Mouse (Mus musculus): ENCODE results near the gene Olfr320.
"Not testable (repeated sequence)": the region's sequence is repeated elsewhere in the genome, so short reads cannot be mapped to it uniquely, and the experiment has no call there.

Olfr320 gene

DNA sequence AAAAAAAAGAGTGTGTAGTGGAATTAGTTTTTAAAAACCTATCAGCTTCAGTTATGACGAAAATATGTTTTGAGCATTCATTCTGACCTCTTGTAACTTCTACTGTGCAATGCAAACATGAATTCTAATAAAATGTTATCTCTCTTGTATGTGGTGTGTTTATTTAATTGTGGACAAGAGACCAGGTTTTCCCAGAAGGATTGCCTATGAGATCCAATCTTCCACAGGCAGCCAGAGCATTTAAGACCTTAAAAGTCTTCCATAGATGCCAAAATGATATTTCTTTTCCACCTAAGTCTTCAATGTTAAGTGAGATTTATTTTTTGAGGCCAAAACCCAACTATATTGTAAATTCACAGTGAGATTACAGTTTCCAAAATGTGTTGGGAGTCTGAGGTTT, at the start of gene Olfr320:
Olfr320 (plus strand) TSS at position 301 of the 400 bp plus-strand sequence.
- no peak for DNase-seq (ENCODE audit: low spot score)

DNA sequence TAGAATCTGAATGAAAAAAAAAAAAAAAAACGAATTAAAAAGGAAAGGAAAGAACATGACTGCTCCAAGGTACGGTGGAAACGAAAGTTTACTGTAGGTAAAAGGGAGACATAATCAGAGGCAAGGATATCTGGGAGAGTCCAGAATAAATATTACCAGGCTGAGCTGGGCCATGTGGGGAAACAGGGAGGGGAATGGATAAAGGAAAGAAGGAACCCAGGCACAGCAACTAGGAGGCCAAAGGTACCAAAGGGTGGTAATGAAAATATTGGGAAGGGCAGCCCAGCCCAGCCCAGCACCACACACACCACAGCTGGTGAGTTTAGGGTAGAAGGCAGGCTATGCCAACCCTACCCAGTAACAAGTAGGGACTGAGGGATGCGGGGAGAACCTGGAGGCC, 46.0 kb upstream of the Olfr320 start:
- no peak for DNase-seq (ENCODE audit: low spot score)

DNA sequence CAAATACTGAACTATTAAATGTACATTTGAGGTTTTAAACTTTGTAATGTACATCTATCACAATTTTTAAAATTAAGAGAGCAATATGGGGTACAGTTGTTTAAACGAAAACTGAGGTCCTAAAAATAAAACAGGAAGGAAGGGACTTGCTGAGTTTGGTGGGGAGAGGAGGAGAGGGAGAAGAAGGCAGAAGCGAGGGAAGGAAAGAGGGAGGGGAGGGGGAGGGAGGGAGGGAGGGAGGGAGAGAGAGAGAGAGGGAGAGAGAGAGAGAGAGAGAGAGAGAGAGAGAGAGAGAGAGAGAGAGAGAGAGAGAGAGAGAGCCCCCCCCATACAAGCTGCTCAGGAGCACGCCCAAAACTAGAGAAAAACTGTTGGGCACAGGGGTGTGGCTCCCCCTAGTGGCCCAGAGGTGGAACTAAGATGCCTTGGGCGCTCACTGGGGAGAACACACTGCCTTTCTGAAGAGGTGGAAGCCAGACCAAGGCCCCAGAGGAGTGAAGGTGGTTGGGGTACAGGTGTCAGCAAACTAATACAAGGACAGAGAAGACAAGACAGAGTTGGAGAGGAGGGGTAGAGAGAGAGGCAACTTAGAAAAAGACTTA, 44.4 kb upstream of the Olfr320 start:
- DNase-seq (ENCODE audit: low spot score) = peak; percentile 22

DNA sequence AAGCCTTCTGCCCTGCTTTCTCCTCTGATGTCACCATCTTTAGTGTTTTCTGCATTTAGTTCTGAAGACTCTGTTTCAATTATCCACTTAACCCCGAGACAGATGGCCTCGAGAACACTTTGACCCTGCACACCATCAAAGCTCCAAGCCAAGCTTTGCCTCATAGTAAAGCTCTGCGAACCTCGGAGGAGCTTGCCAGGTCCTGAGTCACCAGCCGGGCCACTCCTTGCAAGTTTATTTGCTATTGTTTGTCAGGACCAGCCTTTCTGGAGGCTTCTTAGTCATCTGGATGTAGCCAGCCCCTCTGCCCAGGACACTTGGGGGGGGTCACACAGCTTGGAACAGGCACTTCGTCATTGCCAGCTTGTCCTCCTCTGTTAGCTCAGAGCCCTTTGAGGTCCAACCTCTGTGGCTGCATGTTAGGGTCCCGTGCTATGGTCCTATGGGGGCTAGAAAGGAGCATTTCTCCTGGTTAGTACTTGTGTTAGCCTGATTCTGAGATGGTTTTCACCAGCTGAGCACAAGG, 42.7 kb upstream of the Olfr320 start:
- DNase-seq (ENCODE audit: low spot score) = no peak

DNA sequence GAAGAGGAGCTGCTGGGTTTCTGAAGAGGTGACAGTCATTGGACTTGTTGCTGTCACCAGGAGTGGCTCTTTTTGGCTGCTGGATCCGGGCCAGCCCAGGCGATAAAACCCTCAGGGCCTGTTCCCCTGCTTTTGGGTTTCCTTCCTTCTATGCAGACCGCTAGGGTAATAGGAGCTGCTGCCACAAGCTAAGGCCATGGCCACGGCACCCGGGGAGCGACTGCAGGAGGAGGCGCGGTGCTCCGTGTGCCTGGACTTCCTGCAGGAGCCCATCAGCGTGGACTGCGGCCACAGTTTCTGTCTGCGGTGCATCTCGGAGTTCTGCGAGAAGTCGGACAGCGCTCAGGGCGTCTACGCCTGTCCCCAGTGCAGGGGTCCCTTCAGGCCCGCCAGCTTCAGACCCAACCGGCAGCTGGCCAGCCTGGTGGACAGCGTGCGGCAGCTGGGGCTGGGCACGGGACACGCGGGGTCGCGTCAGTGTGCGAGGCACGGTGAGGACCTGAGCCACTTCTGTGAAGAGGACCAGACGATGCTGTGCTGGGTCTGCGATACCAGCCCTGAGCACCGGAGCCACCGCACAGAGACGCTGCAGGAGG, 40.5 kb upstream of the Olfr320 start, which contains the start of gene Trim58:
Trim58 (plus strand) TSS at position 194 of the 596 bp plus-strand sequence.
- DNase-seq (ENCODE audit: low spot score) = peak; percentile 13

DNA sequence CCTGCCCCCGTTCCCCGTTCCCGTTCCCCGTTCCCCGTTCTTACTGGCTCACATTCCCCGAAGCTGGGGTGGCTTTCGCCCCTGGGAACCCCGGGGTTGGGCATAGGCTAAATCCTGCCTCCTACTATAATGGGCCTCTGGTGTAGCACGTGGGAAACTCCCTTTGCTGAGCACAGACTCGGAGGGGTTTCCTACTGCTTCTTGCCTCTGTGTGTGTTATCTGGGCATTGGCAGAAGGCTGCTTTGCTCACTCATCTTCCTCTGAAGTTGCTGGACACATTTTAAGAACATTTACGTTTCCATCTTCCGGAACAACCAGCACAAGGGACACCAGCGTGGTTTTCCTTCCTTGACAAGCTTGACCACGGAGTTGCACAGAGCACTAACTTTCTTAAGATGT, 39.8 kb upstream of the Olfr320 start:
- DNase-seq (ENCODE audit: low spot score) = no peak

DNA sequence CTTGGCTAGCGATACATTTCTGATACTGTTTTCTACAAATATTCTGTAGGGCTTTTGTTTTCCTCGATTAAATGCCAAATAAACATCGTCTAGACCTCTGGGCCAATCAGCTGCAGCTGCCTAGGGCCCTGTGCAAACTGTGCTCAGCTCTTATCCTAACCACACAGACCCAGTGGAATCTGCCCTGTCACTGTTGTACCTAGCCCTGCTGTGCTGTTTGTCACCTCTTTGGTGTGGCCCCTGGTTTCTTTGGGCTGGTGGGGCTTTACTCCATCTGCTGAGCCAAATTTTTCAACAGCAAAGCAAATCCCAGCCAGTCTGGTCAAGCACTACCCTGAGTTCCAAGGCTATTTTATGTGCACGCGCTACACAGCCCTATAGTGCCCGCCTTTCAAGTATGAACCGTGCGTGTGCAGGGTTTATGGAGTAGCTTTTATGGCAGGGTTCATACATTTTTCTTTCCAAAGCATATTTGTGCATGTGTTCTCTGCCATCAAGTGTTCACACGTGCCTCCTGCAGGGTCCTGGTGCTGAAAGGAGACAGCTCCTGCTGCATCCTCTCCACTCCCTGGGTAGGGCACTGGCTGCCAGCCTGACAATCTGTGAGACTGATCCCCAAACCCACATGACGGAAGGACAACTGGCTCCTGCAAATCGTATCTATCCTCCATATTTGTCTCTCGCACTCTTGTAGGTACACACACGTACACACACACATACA, 39.1 kb upstream of the Olfr320 start:
- DNase-seq (ENCODE audit: low spot score) = peak; percentile 13

DNA sequence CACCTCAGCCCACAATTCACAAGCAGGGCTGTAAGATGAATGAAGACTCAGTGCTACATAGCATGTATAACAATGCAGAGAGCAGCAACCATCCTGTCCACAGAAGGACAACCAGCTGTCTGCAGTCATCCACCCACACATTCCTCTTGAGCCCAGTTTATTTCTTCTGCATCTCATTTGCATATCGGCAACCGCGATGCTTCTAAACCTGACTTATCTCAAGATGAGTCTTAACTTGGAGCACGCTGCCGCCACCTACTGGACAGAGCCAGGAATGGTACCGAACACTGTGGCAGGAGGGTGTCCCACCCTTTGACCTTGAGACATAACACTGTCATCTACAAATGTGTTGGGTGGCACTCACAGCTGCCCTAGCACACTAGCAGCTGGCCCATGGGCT, 37.5 kb upstream of the Olfr320 start:
- peak; percentile 21 for DNase-seq (ENCODE audit: low spot score)

DNA sequence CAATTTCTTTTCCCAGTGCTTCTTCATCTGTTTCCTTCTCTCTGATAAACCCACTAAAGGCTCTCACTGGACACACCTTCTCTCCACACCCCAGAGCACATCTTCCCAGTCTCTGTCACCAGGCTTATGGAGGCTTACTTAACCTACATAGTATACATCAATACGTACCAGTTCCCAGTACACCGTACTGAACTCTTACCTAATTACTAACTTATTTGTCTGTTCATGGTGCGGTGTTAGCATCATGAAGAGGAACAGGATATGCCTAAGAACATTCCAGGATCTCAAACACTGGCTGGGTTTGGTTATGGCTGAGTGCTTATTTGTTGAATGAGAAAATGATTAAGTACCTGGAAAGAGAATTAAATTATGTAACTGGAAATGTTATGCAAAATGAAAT, 25.7 kb upstream of the Olfr320 start:
- no peak for DNase-seq (ENCODE audit: low spot score)

DNA sequence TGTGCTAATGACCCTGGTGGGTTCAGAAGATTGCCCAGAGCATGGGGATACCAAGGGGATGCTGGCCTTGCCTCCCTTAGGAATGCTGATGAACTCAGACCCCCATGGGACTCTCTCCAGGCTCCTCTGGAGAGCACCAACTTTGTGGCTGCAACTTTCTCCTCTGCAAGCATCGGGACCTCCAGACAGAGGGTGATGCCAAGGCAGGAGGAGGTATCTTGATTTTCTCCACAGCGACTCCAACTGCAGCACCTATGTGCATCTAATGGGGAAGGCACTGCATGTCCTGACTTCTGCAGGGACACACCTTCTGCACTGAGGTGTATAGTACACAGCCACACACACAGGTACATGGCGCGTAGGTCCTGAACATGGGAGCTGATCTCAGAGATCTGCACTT, 22.3 kb upstream of the Olfr320 start, which contains the start of gene Olfr322:
Olfr322 (plus strand) TSS at position 187 of the 400 bp plus-strand sequence.
- no peak for DNase-seq (ENCODE audit: low spot score)

DNA sequence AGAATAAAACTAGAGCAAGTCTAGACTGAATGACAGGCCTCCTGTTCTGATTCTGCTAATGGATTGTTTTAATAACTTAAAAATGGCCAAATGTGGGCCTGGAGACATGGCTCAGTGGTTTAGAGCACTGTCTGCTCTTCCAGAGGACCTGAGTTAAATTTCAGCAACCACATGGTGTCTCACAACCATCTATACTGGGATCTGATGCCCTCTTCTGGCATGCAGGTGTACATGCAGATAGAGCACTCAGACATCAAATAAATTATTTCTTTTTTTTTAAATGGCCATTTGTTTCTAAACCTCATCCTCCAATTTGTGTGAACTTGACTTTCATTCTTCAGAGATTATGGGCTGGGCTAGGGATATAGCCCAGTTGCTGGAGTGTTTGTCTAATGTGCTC, 11.6 kb upstream of the Olfr320 start:
- no peak for DNase-seq (ENCODE audit: low spot score)

DNA sequence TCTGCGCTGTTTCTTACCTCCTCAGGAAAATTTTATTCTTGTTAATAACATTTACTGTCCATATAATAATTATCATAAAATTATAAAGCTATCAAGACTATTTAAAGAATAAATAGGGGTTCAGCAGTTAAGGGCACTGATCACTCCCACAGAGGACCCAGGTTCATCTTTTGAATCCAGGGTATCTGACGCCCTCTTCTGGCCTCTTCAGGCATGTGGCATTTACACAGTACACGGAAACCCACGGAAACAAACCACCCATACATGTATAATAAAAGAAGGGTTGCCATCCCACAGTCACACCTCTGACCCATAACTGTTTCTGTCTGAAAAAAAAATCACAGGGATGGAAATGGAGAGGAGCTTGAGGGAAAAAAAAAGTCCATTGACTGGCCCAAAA, 9.1 kb upstream of the Olfr320 start:
- DNase-seq (ENCODE audit: low spot score) = no peak

DNA sequence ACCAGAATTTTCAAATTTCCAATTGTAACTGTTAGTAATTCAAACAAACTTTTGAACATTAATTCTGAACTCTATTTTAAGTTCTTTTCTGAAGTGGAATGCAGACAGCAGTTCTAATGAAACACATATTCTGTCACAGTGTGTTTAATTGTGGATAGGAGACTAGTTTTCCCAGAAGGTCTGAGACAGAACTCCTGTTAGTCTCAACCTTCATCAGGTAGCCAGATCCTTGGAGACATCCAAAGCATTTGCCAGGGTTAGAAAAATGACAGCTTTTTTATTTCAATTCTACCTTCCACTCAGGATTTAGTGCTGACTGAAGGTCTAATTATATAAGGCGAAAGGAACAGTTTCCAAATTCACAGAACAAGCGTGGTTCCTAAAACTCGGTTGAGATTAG, 18.0 kb downstream of the Olfr320 start, which contains the start of gene Olfr319:
Olfr319 (plus strand) TSS at position 301 of the 400 bp plus-strand sequence.
- no peak for DNase-seq (ENCODE audit: low spot score)

DNA sequence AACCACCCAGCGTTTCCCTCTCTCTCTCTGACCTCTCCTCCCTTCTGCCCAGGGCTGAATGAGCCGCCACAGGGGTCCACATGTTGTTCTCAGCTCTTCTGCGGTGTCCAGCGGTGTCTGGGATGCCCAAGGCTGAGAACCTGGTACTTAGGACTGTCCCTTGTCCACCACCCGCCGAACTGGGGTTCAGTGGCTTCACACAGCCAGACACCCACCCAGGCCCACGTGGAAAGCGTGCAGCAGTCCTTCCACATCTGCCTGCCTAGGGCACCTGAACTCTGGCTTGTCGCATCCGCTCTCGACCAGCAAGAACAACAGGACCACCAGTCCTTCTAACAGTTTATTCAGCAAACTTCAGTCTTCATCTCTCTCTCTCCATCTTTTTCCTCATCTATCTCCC, 28.2 kb downstream of the Olfr320 start:
- DNase-seq (ENCODE audit: low spot score) = no peak

DNA sequence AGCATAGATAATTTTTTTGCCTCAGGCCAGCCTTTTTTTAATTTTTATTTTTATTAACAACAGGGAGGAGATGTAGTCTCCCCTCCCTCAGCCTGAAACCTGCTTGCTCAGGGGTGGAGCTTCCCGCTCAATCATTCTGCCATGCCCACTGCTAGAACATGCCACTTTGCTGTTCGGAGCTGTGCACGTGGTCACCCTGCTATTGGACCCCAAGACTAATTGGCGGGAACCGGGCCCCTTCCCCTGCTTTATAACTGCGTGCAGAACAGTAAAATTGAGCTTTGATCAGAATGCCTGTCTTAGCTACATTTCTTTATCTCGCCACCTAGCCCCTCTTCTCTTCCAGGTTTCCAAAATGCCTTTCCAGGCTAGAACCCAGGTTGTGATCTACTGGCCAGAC, 36.8 kb downstream of the Olfr320 start:
- DNase-seq (ENCODE audit: low spot score) = not testable (repeated sequence)

DNA sequence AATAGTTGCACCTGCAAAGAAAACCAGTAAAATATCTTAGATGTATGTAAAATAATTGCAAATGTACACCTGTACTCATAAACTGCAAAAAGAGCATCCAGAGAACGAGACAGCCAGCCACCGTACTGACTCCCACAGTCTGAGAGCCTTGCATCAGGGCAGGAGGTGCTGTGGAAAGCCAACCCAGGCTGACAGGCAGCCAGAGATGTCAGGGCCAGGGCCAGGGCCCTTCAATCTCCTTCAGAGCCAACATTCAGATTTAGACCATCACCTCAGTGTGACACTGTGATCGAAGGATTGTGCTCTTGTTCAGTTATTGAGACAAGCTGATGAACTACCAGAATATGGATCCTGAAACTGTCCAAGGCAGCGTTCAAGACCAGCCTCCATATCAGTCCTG, 38.8 kb downstream of the Olfr320 start:
- no peak for DNase-seq (ENCODE audit: low spot score)

DNA sequence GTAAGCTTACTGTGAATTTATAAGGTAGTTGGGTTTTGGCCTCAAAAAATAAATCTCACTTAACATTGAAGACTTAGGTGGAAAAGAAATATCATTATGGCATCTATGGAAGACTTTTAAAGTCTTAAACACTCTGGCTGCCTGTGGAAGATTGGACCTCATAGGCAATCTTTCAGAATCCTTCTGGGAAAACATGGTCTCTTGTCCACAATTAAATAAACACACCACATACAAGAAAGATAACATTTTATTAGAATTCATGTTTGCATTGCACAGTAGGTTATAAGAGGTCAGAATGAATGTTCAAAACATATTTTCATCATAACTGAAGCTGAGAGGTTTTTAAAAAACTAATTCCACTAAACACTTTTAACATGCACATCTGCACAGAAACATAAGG, 43.0 kb downstream of the Olfr320 start, which contains the start of gene Olfr318:
Olfr318 (minus strand) TSS at position 101 of the 400 bp plus-strand sequence.
- DNase-seq (ENCODE audit: low spot score) = no peak

DNA sequence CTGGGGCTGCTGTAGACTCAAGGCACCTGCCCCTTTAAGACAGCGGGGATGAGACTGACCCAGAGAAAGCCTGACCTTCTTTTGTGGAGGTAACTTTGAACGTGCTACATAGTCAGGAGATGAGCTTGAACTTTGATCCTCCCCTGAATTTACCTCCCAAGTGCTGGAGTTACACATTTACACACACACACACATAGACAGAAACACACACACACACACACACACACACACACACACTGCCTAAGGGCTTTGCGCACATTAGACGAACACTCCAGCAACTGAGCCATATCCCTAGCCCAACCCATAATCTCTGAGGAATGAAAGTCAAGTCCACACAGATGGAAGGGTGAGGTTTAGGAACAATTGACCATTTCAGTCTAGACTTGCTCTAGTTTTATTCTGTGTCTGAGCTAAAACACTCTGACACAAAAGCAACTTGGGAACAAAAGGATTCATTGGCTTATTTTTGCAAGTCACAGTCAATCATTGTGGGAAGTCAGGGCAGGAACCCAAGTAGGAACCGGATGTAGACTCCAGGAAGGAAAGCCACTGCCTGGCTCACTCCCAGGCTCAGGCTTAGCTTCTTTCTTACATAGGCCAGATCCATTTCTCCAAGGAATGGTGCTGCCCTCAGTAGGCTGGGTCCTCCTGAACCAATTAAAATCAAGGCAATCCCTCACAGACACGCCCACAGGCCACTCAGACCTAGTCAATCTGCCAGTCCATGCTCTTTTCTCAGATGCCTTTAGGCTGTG, 47.2 kb downstream of the Olfr320 start:
- DNase-seq (ENCODE audit: low spot score) = peak; percentile 17

DNA sequence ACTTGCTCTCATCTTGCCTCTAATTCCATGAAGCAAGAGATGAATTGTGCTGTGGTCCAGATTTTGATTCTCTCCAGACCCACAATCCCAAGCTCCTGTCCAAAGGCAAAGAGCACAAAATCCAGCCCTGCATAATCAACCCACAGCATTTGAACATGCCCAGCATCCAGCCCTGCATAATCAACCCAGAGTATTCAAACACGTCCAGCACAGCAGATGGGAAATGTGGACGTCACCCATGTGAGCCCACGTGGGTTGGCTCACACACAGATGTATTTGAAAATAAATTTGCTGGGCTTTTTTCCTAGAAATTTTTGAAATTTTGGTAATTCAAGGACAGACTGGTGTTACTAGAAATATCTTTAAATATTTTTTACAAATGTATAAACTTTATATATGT, 52.5 kb downstream of the Olfr320 start:
- no peak for DNase-seq (ENCODE audit: low spot score)
